Mouse (Mus musculus): ENCODE measurements around the gene Smc5. TPM values are rescaled to one million over a fixed set of nuclear protein-coding genes. Genes with fewer than 3 reads are reported as not detected.

Gene Smc5
- polyA plus RNA-seq, 1 experiment from 2014 or later, result 32.6 TPM

DNA sequence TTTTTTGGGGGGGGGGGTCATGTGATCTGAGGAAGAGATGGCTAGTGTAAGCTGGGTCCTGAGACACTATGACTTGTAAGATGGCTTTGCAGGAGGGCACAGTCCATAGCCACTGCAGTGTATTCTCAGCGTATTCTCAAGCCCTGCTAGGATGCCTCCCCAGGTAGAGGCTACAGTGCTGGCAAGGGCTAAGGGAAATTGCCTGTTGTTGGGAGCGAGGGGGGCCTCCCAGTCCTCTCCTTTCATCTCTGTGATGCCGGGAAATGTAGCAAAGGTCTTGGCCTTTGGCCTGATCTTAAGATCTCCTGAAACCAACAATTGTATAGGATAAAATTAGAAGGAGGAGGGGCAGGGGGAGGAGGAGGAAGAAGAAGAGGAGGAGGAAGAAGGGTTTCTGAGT, 110.3 kb downstream of the Smc5 start:
- no peaks in the 10 kb centered on the region for H3K36me3 ChIP-seq (ENCODE audit: control insufficient read depth, insufficient read depth, low read length)
- no peaks in the 10 kb centered on the region for H3K27me3 ChIP-seq (ENCODE audit: control insufficient read depth, insufficient read depth, low read depth, low read length)
- no peak overlapping the region for H3K9ac ChIP-seq (ENCODE audit: low read length)
- H3K4me2 ChIP-seq (ENCODE audit: low read depth, low read length), result no peak overlapping the region
- H3K9me3 ChIP-seq (ENCODE audit: control insufficient read depth, low read length), result no peaks in the 10 kb centered on the region
- ATAC-seq (ENCODE audit: low read depth), result no peak
- no peaks in the 10 kb centered on the region; the same call in 1 of the 2 replicates for H3K4me1 ChIP-seq (replicated peaks; ENCODE audit: control insufficient read depth, insufficient read depth, low read length)
- no peak overlapping the region for H3K27ac ChIP-seq (ENCODE audit: low read length)
- H3K4me3 ChIP-seq (ENCODE audit: low read length), result no peak overlapping the region
- WGBS, result 50% methylated on average over 3 of the region's 3 CpGs

DNA sequence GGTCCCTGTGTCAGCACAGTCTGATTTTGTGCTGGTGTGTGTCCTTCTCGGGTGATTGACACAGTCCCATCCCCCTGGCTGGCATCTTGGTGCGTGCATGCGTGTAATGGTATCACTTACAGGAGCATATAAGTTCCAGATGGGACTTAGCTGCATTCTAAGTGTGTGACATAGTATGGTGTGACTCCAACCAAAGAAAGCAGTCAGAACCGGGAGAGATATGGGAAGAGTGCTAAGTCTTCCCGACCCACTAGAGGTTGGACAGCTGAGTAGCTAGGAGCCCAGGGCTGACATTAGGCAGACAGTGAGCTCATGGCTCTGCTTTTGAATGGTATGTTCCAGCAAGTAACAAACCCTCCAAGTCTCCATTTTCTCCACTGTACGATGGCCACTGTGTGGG, 110.8 kb downstream of the Smc5 start:
- no peak overlapping the region for H3K9ac ChIP-seq (ENCODE audit: low read length)
- H3K36me3 ChIP-seq (ENCODE audit: control insufficient read depth, insufficient read depth, low read length), result no peaks in the 10 kb centered on the region
- no peaks in the 10 kb centered on the region for H3K27me3 ChIP-seq (ENCODE audit: control insufficient read depth, insufficient read depth, low read depth, low read length)
- ATAC-seq (ENCODE audit: low read depth), result no peak
- H3K9me3 ChIP-seq (ENCODE audit: control insufficient read depth, low read length), result no peaks in the 10 kb centered on the region
- H3K4me2 ChIP-seq (ENCODE audit: low read depth, low read length), result no peak overlapping the region
- WGBS, result 75% methylated on average over 6 of the region's 6 CpGs
- H3K4me1 ChIP-seq (replicated peaks; ENCODE audit: control insufficient read depth, insufficient read depth, low read length), result no peaks in the 10 kb centered on the region; the same call in 1 of the 2 replicates
- no peak overlapping the region for H3K4me3 ChIP-seq (ENCODE audit: low read length)
- no peak overlapping the region for H3K27ac ChIP-seq (ENCODE audit: low read length)

DNA sequence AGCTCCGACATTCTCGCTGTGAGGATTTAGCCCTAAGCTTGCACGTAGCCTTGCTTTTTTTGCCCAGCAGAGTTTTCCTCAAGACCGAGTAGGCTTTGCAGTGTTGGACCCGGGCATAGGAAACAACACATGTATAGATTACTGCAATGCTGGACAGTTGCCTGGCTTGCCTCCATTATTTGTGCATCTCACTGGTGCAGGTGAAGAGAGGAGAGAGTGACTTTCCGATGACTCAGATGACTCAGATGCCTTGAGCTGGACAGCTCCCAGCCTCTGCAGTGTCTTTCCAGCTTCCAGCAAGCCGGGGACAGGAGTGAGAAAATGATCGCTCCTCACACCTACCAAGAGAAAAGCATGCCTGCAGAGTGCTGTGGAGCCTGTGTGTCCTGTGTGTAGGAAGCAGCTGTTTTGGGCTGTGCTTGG, 111.3 kb downstream of the Smc5 start:
- no peaks in the 10 kb centered on the region for H3K36me3 ChIP-seq (ENCODE audit: control insufficient read depth, insufficient read depth, low read length)
- no peak overlapping the region for H3K9ac ChIP-seq (ENCODE audit: low read length)
- no peak for ATAC-seq (ENCODE audit: low read depth)
- no peak overlapping the region for H3K4me2 ChIP-seq (ENCODE audit: low read depth, low read length)
- H3K9me3 ChIP-seq (ENCODE audit: control insufficient read depth, low read length), result no peaks in the 10 kb centered on the region
- no peaks in the 10 kb centered on the region for H3K27me3 ChIP-seq (ENCODE audit: control insufficient read depth, insufficient read depth, low read depth, low read length)
- H3K4me3 ChIP-seq (ENCODE audit: low read length), result no peak overlapping the region
- 23% methylated on average over 8 of the region's 8 CpGs for WGBS
- H3K4me1 ChIP-seq (replicated peaks; ENCODE audit: control insufficient read depth, insufficient read depth, low read length), result no peaks in the 10 kb centered on the region; the same call in 1 of the 2 replicates
- H3K27ac ChIP-seq (ENCODE audit: low read length), result no peak overlapping the region

DNA sequence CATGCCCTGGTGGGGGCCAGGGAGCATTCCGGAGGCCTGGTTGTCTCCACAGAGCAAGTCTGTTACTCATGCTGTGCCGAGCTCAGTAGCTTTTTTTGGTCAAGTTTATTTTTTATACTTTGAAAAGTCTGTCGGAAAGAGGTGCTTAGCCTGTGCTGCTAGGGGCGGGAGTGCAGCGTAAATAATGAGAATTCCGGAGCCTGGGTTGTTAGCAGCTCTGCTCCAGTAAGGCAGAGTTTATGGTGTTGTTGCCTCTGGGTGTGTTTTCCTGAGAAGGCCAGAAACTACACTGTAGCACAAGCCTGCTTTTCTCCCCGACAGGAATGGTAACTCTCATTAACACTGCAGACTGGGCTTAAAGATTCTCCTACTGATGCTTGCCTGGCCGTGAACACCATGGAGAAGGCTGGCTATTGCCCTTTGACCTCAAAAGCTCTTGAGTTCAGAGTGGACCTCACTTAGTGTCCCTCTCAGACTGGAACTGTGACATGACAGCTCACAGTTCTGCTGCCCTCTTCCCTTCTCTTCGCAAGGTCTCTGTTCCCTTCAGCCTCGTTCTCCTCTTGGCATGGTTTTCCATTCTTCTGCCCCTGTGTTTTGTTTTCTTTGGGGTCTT, 113.8 kb downstream of the Smc5 start:
- 56% methylated on average over 10 of the region's 10 CpGs for WGBS

More for the DNA sequence above, 113.8 kb downstream of the Smc5 start:
- Histone ChIP-seq H3K9ac (ENCODE audit: low read length) (no peak overlapping the region), H3K9me3 (ENCODE audit: control insufficient read depth, low read length) (no peaks in the 10 kb centered on the region), H3K27ac (ENCODE audit: low read length) (no peak overlapping the region), H3K4me3 (ENCODE audit: low read length) (no peak overlapping the region), H3K36me3 (ENCODE audit: control insufficient read depth, insufficient read depth, low read length) (no peaks in the 10 kb centered on the region), H3K4me2 (ENCODE audit: low read depth, low read length) (no peak overlapping the region), H3K4me1 (replicated peaks; ENCODE audit: control insufficient read depth, insufficient read depth, low read length) (no peaks in the 10 kb centered on the region), H3K27me3 (ENCODE audit: control insufficient read depth, insufficient read depth, low read depth, low read length) (no peaks in the 10 kb centered on the region)
- no peak for ATAC-seq (ENCODE audit: low read depth)

Other genes with a start within 250 kb of the Smc5 start
- 6.3 and 6.6 TPM in 2 replicates for gene Klf9, start 132.7 kb downstream of the Smc5 start, polyA plus RNA-seq (2015; fragmentation: Nextera tagmentation; extraction: Ambion mirVana)
- gene Mamdc2, start 174.5 kb upstream of the Smc5 start, polyA plus RNA-seq (2015; fragmentation: Nextera tagmentation; extraction: Ambion mirVana), result 4.6 and 5.2 TPM in 2 replicates

Data from lung, embryonic 16.5 days (tissue).